Mouse (Mus musculus) cerebellum, postnatal 4 days (tissue): Measurements from ENCODE around the gene Fcgr1.
A peak's percentile ranks its signal among the peaks of the same experiment; 100 is the strongest.

Experiments used
- DNase-seq, 2 experiments: peaks; one replicate each; pipeline ENCODE4 v3.0.0; 2022; ENCODE audit warnings: low spot score in 2 of 2, mixed read lengths in 1 of 2

The Fcgr1 gene

GRCm38 (mm10) chr3:96273591-96274465 is 19.9 kb downstream of the Fcgr1 start:
- DNase-seq, result no peak

- DNase-seq, result peak; percentile 52 to 82
Measured at GRCm38 (mm10) chr3:96269511-96270474, 24.0 kb downstream of the Fcgr1 start, which contains the start of gene Hist2h2bb. Gene Hist2h2bb (plus strand): TSS chr3:96269752.

- DNase-seq, result peak in 1 of 2 experiments; percentile 22
Measured at GRCm38 (mm10) chr3:96268776-96269378, 24.9 kb downstream of the Fcgr1 start.

- peak; percentile 58 to 77 for DNase-seq
Measured at GRCm38 (mm10) chr3:96268051-96268775, 25.6 kb downstream of the Fcgr1 start, which contains the start of gene Hist2h3b. Gene Hist2h3b (plus strand): TSS chr3:96268654.

GRCm38 (mm10) chr3:96267541-96267940 is 26.2 kb downstream of the Fcgr1 start:
- no peak for DNase-seq

GRCm38 (mm10) chr3:96266132-96266710 is 27.5 kb downstream of the Fcgr1 start:
- DNase-seq, result no peak

- no peak for DNase-seq
Measured at GRCm38 (mm10) chr3:96264404-96264949, 29.3 kb downstream of the Fcgr1 start.

GRCm38 (mm10) chr3:96263558-96264403 is 30.0 kb downstream of the Fcgr1 start:
- DNase-seq, result peak in 1 of 2 experiments; percentile 39

- peak; percentile 79 to 93 for DNase-seq
Measured at GRCm38 (mm10) chr3:96262979-96263550, 30.7 kb downstream of the Fcgr1 start, which contains the start of gene Hist2h4. Gene Hist2h4 (minus strand): TSS chr3:96263311.

- peak in 1 of 2 experiments; percentile 66 for DNase-seq
Measured at GRCm38 (mm10) chr3:96262216-96262875, 31.4 kb downstream of the Fcgr1 start.

- no peak for DNase-seq
Measured at GRCm38 (mm10) chr3:96261623-96262022, 32.1 kb downstream of the Fcgr1 start.

- DNase-seq, result no peak
Measured at GRCm38 (mm10) chr3:96260220-96260619, 33.5 kb downstream of the Fcgr1 start.

- DNase-seq, result no peak
Measured at GRCm38 (mm10) chr3:96257190-96257589, 36.6 kb downstream of the Fcgr1 start.

GRCm38 (mm10) chr3:96255926-96256593 is 37.7 kb downstream of the Fcgr1 start:
- DNase-seq, result no peak

- peak in 1 of 2 experiments; percentile 27 for DNase-seq
Measured at GRCm38 (mm10) chr3:96254683-96255355, 39.0 kb downstream of the Fcgr1 start.

- DNase-seq, result no peak
Measured at GRCm38 (mm10) chr3:96251787-96252186, 42.0 kb downstream of the Fcgr1 start.

- DNase-seq, result no peak
Measured at GRCm38 (mm10) chr3:96250890-96251289, 42.9 kb downstream of the Fcgr1 start.
